Mouse (Mus musculus) stomach, postnatal 0 days (tissue): Measurements from ENCODE around the gene Tbc1d4. TPM values are rescaled to one million over a fixed set of nuclear protein-coding genes. Genes with fewer than 3 reads are reported as not detected.

Experiments used
- ATAC-seq: fragments of 200-750 bp; cut with Nextera tagmentation; 2 replicates; pipeline ENCODE4 v1.8.0; 2017; ENCODE audit not compliant: low FRiP score, low TSS enrichment
- DNase-seq: peaks from one replicate; pipeline ENCODE4 v3.0.0-alpha.2; 2016; ENCODE audit warnings: low spot score
- H3K27ac ChIP-seq: fragments of 300-500 bp; sonication (generic); replicated peaks from 2 replicates; pipeline ENCODE4 v1.5.1; 2014; ENCODE audit warnings: mild to moderate bottlenecking, control low read depth
- H3K27me3 ChIP-seq: fragments of 300-500 bp; sonication (generic); 2 replicates; pipeline ENCODE4 v1.6.1; 2014; ENCODE audit warnings: low read length; ENCODE audit not compliant: control insufficient read depth, insufficient read depth
- H3K36me3 ChIP-seq: fragments of 300-500 bp; sonication (generic); 2 replicates; pipeline ENCODE4 v1.6.1; 2014; ENCODE audit warnings: low read length, mixed read lengths; ENCODE audit not compliant: control insufficient read depth, insufficient read depth
- H3K4me1 ChIP-seq: fragments of 300-500 bp; sonication (generic); replicated peaks from 2 replicates; pipeline ENCODE4 v1.6.1; 2014; ENCODE audit warnings: antibody characterized with exemption; ENCODE audit not compliant: control insufficient read depth, insufficient read depth
- H3K4me2 ChIP-seq: fragments of 300-500 bp; sonication (generic); replicated peaks from 2 replicates; pipeline ENCODE4 v1.6.1; 2014; ENCODE audit warnings: low read depth, mild to moderate bottlenecking, control low read depth, moderate library complexity
- H3K4me3 ChIP-seq: fragments of 300-500 bp; sonication (generic); 2 replicates; pipeline ENCODE4 v1.5.1; 2014; ENCODE audit warnings: low read depth, low read length, control low read depth
- H3K9ac ChIP-seq: fragments of 300-500 bp; sonication (generic); 2 replicates; pipeline ENCODE4 v1.6.1; 2014; ENCODE audit warnings: mild to moderate bottlenecking, low read length, control low read depth, mixed read lengths
- H3K9me3 ChIP-seq: fragments of 300-500 bp; sonication (generic); 2 replicates; pipeline ENCODE4 v1.6.1; 2016; ENCODE audit warnings: low read length; ENCODE audit not compliant: control insufficient read depth
- CTCF ChIP-seq: IDR thresholded peaks from 2 replicates; pipeline ENCODE4 v1.5.1; 2016; ENCODE audit warnings: antibody characterized with exemption, low read depth, mild to moderate bottlenecking, moderate library complexity
- EP300 ChIP-seq: optimal IDR thresholded peaks from 2 replicates; pipeline ENCODE3; 2016; ENCODE audit warnings: antibody characterized with exemption
- WGBS: fragments of 180-500 bp; shearing (Covaris S2); extraction: QIAGEN DNeasy Blood & Tissue Kit; methylation state at CpG from one replicate; pipeline ENCODE4 v1.1.7; 2014; 5-methylcytosine and 5-hydroxymethylcytosine counted together
- polyA plus RNA-seq: library from polyadenylated mRNA; unstranded; fragments of >200 nt; fragmentation: Nextera tagmentation; extraction: Ambion mirVana; gene quantifications from 2 replicates; pipeline ENCODE4 v1.2.1, GENCODE M21; 2015

Gene Tbc1d4
- polyA plus RNA-seq, 1 experiment from 2014 or later = 3.9 TPM

- no peaks in the 10 kb centered on the region for H3K36me3 ChIP-seq
- DNase-seq = no peak
- ATAC-seq = no peak
- 71% methylated on average over 3 of the region's 3 CpGs for WGBS
- H3K27ac ChIP-seq = no peak overlapping the region
- H3K4me3 ChIP-seq = no peak overlapping the region
- H3K9me3 ChIP-seq = no peaks in the 10 kb centered on the region
- no peaks in the 10 kb centered on the region for H3K27me3 ChIP-seq
- H3K4me2 ChIP-seq = no peak overlapping the region
- TF ChIP-seq EP300 = no peak
- no peak for TF ChIP-seq CTCF
- H3K9ac ChIP-seq = no peak overlapping the region
- no peaks in the 10 kb centered on the region for H3K4me1 ChIP-seq
These were observed 6.1 kb downstream of the Tbc1d4 start for GRCm38 (mm10) chr14:101602851-101603250.

- Histone ChIP-seq H3K4me1 (no peaks in the 10 kb centered on the region), H3K27me3 (no peaks in the 10 kb centered on the region), H3K9ac (no peak overlapping the region), H3K27ac (no peak overlapping the region), H3K4me2 (no peak overlapping the region), H3K36me3 (no peaks in the 10 kb centered on the region), H3K4me3 (no peak overlapping the region), H3K9me3 (no peaks in the 10 kb centered on the region)
- TF ChIP-seq CTCF (no peak), EP300 (no peak)
- 89% methylated on average over 10 of the region's 14 CpGs for WGBS
- DNase-seq (no peak), ATAC-seq (0 out of 2 replicates have a peak, but pooled peaks have one; percentile 24)
These were observed 11.8 kb downstream of the Tbc1d4 start for GRCm38 (mm10) chr14:101597096-101597715.

GRCm38 (mm10) chr14:101596691-101597090, 12.3 kb downstream of the Tbc1d4 start:
- no peaks in the 10 kb centered on the region for H3K27me3 ChIP-seq
- H3K4me2 ChIP-seq = no peak overlapping the region
- H3K4me3 ChIP-seq = no peak overlapping the region
- no peak overlapping the region for H3K27ac ChIP-seq
- H3K9me3 ChIP-seq = no peaks in the 10 kb centered on the region
- no peak for TF ChIP-seq EP300
- TF ChIP-seq CTCF = no peak
- no peak overlapping the region for H3K9ac ChIP-seq
- ATAC-seq (no peak), DNase-seq (no peak)
- H3K36me3 ChIP-seq = no peaks in the 10 kb centered on the region
- H3K4me1 ChIP-seq = no peaks in the 10 kb centered on the region
- WGBS = 97% methylated on average over 9 of the region's 9 CpGs

- no peaks in the 10 kb centered on the region for H3K9me3 ChIP-seq
- no peak overlapping the region for H3K27ac ChIP-seq
- no peak for DNase-seq
- no peaks in the 10 kb centered on the region for H3K4me1 ChIP-seq
- no peak overlapping the region for H3K9ac ChIP-seq
- no peaks in the 10 kb centered on the region for H3K27me3 ChIP-seq
- ATAC-seq = no peak
- 81% methylated on average over 13 of the region's 13 CpGs for WGBS
- no peak overlapping the region for H3K4me3 ChIP-seq
- H3K4me2 ChIP-seq = no peak overlapping the region
- H3K36me3 ChIP-seq = no peaks in the 10 kb centered on the region
- TF ChIP-seq CTCF = no peak
- no peak for TF ChIP-seq EP300
These were observed 13.5 kb downstream of the Tbc1d4 start for GRCm38 (mm10) chr14:101595301-101596080.

- ATAC-seq (no peak), DNase-seq (no peak)
- Histone ChIP-seq H3K4me1 (no peaks in the 10 kb centered on the region), H3K9me3 (no peaks in the 10 kb centered on the region), H3K9ac (no peak overlapping the region), H3K27me3 (no peaks in the 10 kb centered on the region), H3K27ac (no peak overlapping the region), H3K4me3 (no peak overlapping the region), H3K36me3 (no peaks in the 10 kb centered on the region), H3K4me2 (no peak overlapping the region)
- 67% methylated on average over 5 of the region's 5 CpGs for whole genome bisulfite sequencing
- TF ChIP-seq CTCF = no peak
- no peak for TF ChIP-seq EP300
These were observed 15.0 kb downstream of the Tbc1d4 start for GRCm38 (mm10) chr14:101594001-101594400.

- H3K27me3 ChIP-seq = no peaks in the 10 kb centered on the region
- no peak for DNase-seq
- no peaks in the 10 kb centered on the region for H3K36me3 ChIP-seq
- 86% methylated on average over 7 of the region's 7 CpGs for WGBS
- TF ChIP-seq EP300 (no peak), CTCF (no peak)
- ATAC-seq = no peak
- no peak overlapping the region for H3K4me3 ChIP-seq
- no peak overlapping the region for H3K27ac ChIP-seq
- no peak overlapping the region for H3K9ac ChIP-seq
- no peak overlapping the region for H3K4me2 ChIP-seq
- no peaks in the 10 kb centered on the region for H3K9me3 ChIP-seq
- H3K4me1 ChIP-seq = no peaks in the 10 kb centered on the region
These were observed 15.7 kb downstream of the Tbc1d4 start for GRCm38 (mm10) chr14:101593340-101593739.
